Mouse (Mus musculus) liver, embryonic 11.5 days (tissue): ENCODE results near the gene Prpsap1. TPM values are rescaled to one million over a fixed set of nuclear protein-coding genes. Genes with fewer than 3 reads are reported as not detected.

ENCODE experiments used
- ATAC-seq: fragments of 200-750 bp; cut with Nextera tagmentation; replicated peaks from 2 replicates; pipeline ENCODE4 v1.8.0; 2017; ENCODE audit warnings: moderate number of reproducible peaks, mild to moderate bottlenecking, moderate TSS enrichment, moderate library complexity; ENCODE audit not compliant: low FRiP score
- DNase-seq: peaks from one replicate; pipeline ENCODE4 v3.0.0-alpha.2; 2017; ENCODE audit warnings: low spot score
- H3K27ac ChIP-seq: fragments of 300-500 bp; sonication (generic); 2 replicates; pipeline ENCODE4 v1.5.1; 2014; ENCODE audit warnings: mild to moderate bottlenecking, low read depth, low read length, control low read depth
- H3K27me3 ChIP-seq: fragments of 300-500 bp; sonication (generic); replicated peaks from 2 replicates; pipeline ENCODE4 v1.6.1; 2014; ENCODE audit warnings: low read length, mixed read lengths; ENCODE audit not compliant: control insufficient read depth, insufficient read depth
- H3K36me3 ChIP-seq: fragments of 300-500 bp; sonication (generic); 2 replicates; pipeline ENCODE4 v1.6.1; 2014; ENCODE audit warnings: mild to moderate bottlenecking, low read length, moderate library complexity, mixed read lengths; ENCODE audit not compliant: control insufficient read depth, insufficient read depth
- H3K4me1 ChIP-seq: fragments of 300-500 bp; sonication (generic); replicated peaks from 2 replicates; pipeline ENCODE4 v1.6.1; 2014; ENCODE audit warnings: low read length, mixed read lengths; ENCODE audit not compliant: control insufficient read depth, insufficient read depth
- H3K4me2 ChIP-seq: fragments of 300-500 bp; sonication (generic); 2 replicates; pipeline ENCODE4 v1.6.1; 2014; ENCODE audit warnings: mild to moderate bottlenecking, control low read depth, moderate library complexity
- H3K4me3 ChIP-seq: fragments of 300-500 bp; sonication (generic); 2 replicates; pipeline ENCODE4 v1.5.1; 2014; ENCODE audit warnings: low read depth, low read length, control low read depth
- H3K9ac ChIP-seq: fragments of 300-500 bp; sonication (generic); 2 replicates; pipeline ENCODE4 v1.6.1; 2014; ENCODE audit warnings: low read depth, low read length, control low read depth
- H3K9me3 ChIP-seq: fragments of 300-500 bp; sonication (generic); 2 replicates; pipeline ENCODE4 v1.6.1; 2016; ENCODE audit warnings: low read length, inconsistent platforms, mixed read lengths; ENCODE audit not compliant: control insufficient read depth
- WGBS: fragments of 180-500 bp; shearing (Covaris S2); extraction: QIAGEN DNeasy Blood & Tissue Kit; methylation state at CpG from one replicate; pipeline ENCODE4 v1.1.7; 2014; 5-methylcytosine and 5-hydroxymethylcytosine counted together
- polyA plus RNA-seq: library from polyadenylated mRNA; unstranded; fragments of >200 nt; fragmentation: Nextera tagmentation; extraction: Ambion mirVana; gene quantifications from 2 replicates; pipeline ENCODE4 v1.2.1, GENCODE M21; 2014

The Prpsap1 gene
- polyA plus RNA-seq, result 133 and 135 TPM in 2 replicates

GRCm38 (mm10) chr11:116493795-116494252 is at the start of gene Prpsap1:
Prpsap1 (minus strand) TSS chr11:116494202.
- Histone ChIP-seq H3K4me1 (peaks cover 16% of the 10 kb centered on the region), H3K4me2 (no peak within 1 kb of the TSS), H3K4me3 (no peak within 1 kb of the TSS), H3K36me3 (no peaks in the 10 kb centered on the region), H3K9me3 (no peaks in the 10 kb centered on the region), H3K9ac (no peak within 1 kb of the TSS), H3K27ac (no peak within 1 kb of the TSS), H3K27me3 (no peaks in the 10 kb centered on the region)
- ATAC-seq (no peak; the same call in 1 of the 2 replicates), DNase-seq (peak; percentile 54)
- whole genome bisulfite sequencing, result 29% methylated on average over 4 of the region's 4 CpGs

GRCm38 (mm10) chr11:116543110-116543509 is 49.1 kb upstream of the Prpsap1 start:
- no peak overlapping the region for H3K27ac ChIP-seq
- H3K4me1 ChIP-seq, result peaks cover 2% of the 10 kb centered on the region
- no peak overlapping the region for H3K4me2 ChIP-seq
- 86% methylated on average over 4 of the region's 4 CpGs for WGBS
- ATAC-seq (no peak), DNase-seq (no peak)
- H3K9ac ChIP-seq, result no peak overlapping the region
- no peak overlapping the region for H3K4me3 ChIP-seq
- no peaks in the 10 kb centered on the region for H3K9me3 ChIP-seq
- H3K36me3 ChIP-seq, result peaks cover 57% of the 10 kb centered on the region
- H3K27me3 ChIP-seq, result no peaks in the 10 kb centered on the region

GRCm38 (mm10) chr11:116541183-116541582 is 47.2 kb upstream of the Prpsap1 start:
- no peak overlapping the region for H3K4me3 ChIP-seq
- H3K4me1 ChIP-seq, result peaks cover 20% of the 10 kb centered on the region
- DNase-seq (no peak), ATAC-seq (no peak)
- no peaks in the 10 kb centered on the region for H3K27me3 ChIP-seq
- H3K4me2 ChIP-seq, result no peak overlapping the region
- H3K9me3 ChIP-seq, result no peaks in the 10 kb centered on the region
- 95% methylated on average over 11 of the region's 11 CpGs for WGBS
- H3K36me3 ChIP-seq, result peaks cover 51% of the 10 kb centered on the region
- no peak overlapping the region for H3K9ac ChIP-seq
- H3K27ac ChIP-seq, result no peak overlapping the region

- H3K27ac ChIP-seq, result peak overlapping the region; percentile 6
- 0 out of 2 replicates have a peak, but pooled peaks have one; percentile 9 for ATAC-seq
- peaks cover 41% of the 10 kb centered on the region for H3K4me1 ChIP-seq
- H3K36me3 ChIP-seq, result peaks cover 28% of the 10 kb centered on the region
- H3K9me3 ChIP-seq, result no peaks in the 10 kb centered on the region
- peak overlapping the region; percentile 9; the same call in 1 of the 2 replicates for H3K4me2 ChIP-seq
- H3K4me3 ChIP-seq, result no peak overlapping the region
- 67% methylated on average over 12 of the region's 12 CpGs for WGBS
- peaks cover 9% of the 10 kb centered on the region for H3K27me3 ChIP-seq
- H3K9ac ChIP-seq, result no peak overlapping the region
- no peak for DNase-seq
Observed at GRCm38 (mm10) chr11:116538142-116538735, 44.2 kb upstream of the Prpsap1 start.

- peak overlapping the region; percentile 55 for H3K4me2 ChIP-seq
- 56% methylated on average over 5 of the region's 5 CpGs for WGBS
- H3K36me3 ChIP-seq, result peaks cover 21% of the 10 kb centered on the region
- peak overlapping the region; percentile 46; the same call in 1 of the 2 replicates for H3K9ac ChIP-seq
- no peaks in the 10 kb centered on the region for H3K9me3 ChIP-seq
- H3K4me3 ChIP-seq, result 0 out of 2 replicates have a peak overlapping the region, but pooled peaks have one; percentile 16
- H3K4me1 ChIP-seq, result peaks cover 46% of the 10 kb centered on the region
- ATAC-seq (no peak), DNase-seq (no peak)
- H3K27ac ChIP-seq, result peak overlapping the region; percentile 87
- H3K27me3 ChIP-seq, result peaks cover 18% of the 10 kb centered on the region
Observed at GRCm38 (mm10) chr11:116537388-116537787, 43.4 kb upstream of the Prpsap1 start.

GRCm38 (mm10) chr11:116536685-116537084 is 42.7 kb upstream of the Prpsap1 start:
- H3K36me3 ChIP-seq, result peaks cover 21% of the 10 kb centered on the region; the same call in 1 of the 2 replicates

GRCm38 (mm10) chr11:116534154-116534865 is 40.3 kb upstream of the Prpsap1 start:
- Histone ChIP-seq H3K4me2 (peak overlapping the region; percentile 99), H3K27me3 (peaks cover 42% of the 10 kb centered on the region), H3K9me3 (no peaks in the 10 kb centered on the region), H3K4me3 (peak overlapping the region; percentile 72), H3K27ac (peak overlapping the region; percentile 91), H3K9ac (peak overlapping the region; percentile 80), H3K36me3 (peaks cover 7% of the 10 kb centered on the region; the same call in 1 of the 2 replicates), H3K4me1 (peaks cover 61% of the 10 kb centered on the region)
- DNase-seq, result peak; percentile 80
- peak; percentile 78 for ATAC-seq
- WGBS, result 15% methylated on average over 20 of the region's 20 CpGs

More at GRCm38 (mm10) chr11:116536685-116537084, 42.7 kb upstream of the Prpsap1 start:
- WGBS, result 53% methylated on average over 7 of the region's 7 CpGs
- H3K27me3 ChIP-seq, result peaks cover 25% of the 10 kb centered on the region
- peak overlapping the region; percentile 55 for H3K4me2 ChIP-seq
- peak overlapping the region; percentile 87 for H3K27ac ChIP-seq
- no peak for DNase-seq
- ATAC-seq, result peak; percentile 62
- 0 out of 2 replicates have a peak overlapping the region, but pooled peaks have one; percentile 16 for H3K4me3 ChIP-seq
- H3K9me3 ChIP-seq, result no peaks in the 10 kb centered on the region
- H3K9ac ChIP-seq, result peak overlapping the region; percentile 46
- peaks cover 50% of the 10 kb centered on the region for H3K4me1 ChIP-seq

- ATAC-seq (peak; percentile 84), DNase-seq (peak; percentile 69)
- peak overlapping the region; percentile 72 for H3K4me3 ChIP-seq
- no peaks in the 10 kb centered on the region for H3K9me3 ChIP-seq
- H3K27me3 ChIP-seq, result peaks cover 42% of the 10 kb centered on the region
- peak overlapping the region; percentile 91 for H3K27ac ChIP-seq
- H3K4me2 ChIP-seq, result peak overlapping the region; percentile 99
- peaks cover 61% of the 10 kb centered on the region for H3K4me1 ChIP-seq
- H3K9ac ChIP-seq, result peak overlapping the region; percentile 80
- WGBS, result under 1% methylated on average over 63 of the region's 63 CpGs
- no peaks in the 10 kb centered on the region for H3K36me3 ChIP-seq
Observed at GRCm38 (mm10) chr11:116533341-116534153, 39.5 kb upstream of the Prpsap1 start.
